Mouse (Mus musculus): ENCODE measurements at regions not wholly inside any gene's neighbourhood (a gene's known extent, or its start where the extent isn't known, plus 50 kb on each side); places are given as distances from the start of the nearest gene placed in this dataset.

GRCm38 (mm10) chr2:57613243-57613642 lies 375.8 kb downstream of the Gpd2 start:
- no peak for DNase-seq (ENCODE audit: low spot score)

- DNase-seq (ENCODE audit: low spot score): no peak
These were observed 377.2 kb downstream of the Gpd2 start for GRCm38 (mm10) chr2:57614587-57614991.

- no peak for DNase-seq (ENCODE audit: low spot score)
These were observed 379.2 kb downstream of the Gpd2 start for GRCm38 (mm10) chr2:57616525-57617225.

- DNase-seq (ENCODE audit: low spot score): no peak
These were observed 379.8 kb downstream of the Gpd2 start for GRCm38 (mm10) chr2:57617258-57617657.

- no peak for DNase-seq (ENCODE audit: low spot score)
These were observed 353.6 kb upstream of the Galnt5 start for GRCm38 (mm10) chr2:57644117-57644516.

GRCm38 (mm10) chr2:57644541-57644940 lies 353.1 kb upstream of the Galnt5 start:
- no peak for DNase-seq (ENCODE audit: low spot score)

- no peak for DNase-seq (ENCODE audit: low spot score)
These were observed 348.7 kb upstream of the Galnt5 start for GRCm38 (mm10) chr2:57649002-57649401.

GRCm38 (mm10) chr2:57657409-57657808 lies 340.3 kb upstream of the Galnt5 start:
- DNase-seq (ENCODE audit: low spot score): no peak

GRCm38 (mm10) chr2:57661838-57662237 lies 335.8 kb upstream of the Galnt5 start:
- DNase-seq (ENCODE audit: low spot score): no peak

GRCm38 (mm10) chr2:57672007-57672643 lies 325.6 kb upstream of the Galnt5 start:
- no peak for DNase-seq (ENCODE audit: low spot score)

- DNase-seq (ENCODE audit: low spot score): no peak
These were observed 307.8 kb upstream of the Galnt5 start for GRCm38 (mm10) chr2:57689877-57690276.

- DNase-seq (ENCODE audit: low spot score): no peak
These were observed 300.5 kb upstream of the Galnt5 start for GRCm38 (mm10) chr2:57696992-57697772.

- peak; percentile 6 for DNase-seq (ENCODE audit: low spot score)
These were observed 299.0 kb upstream of the Galnt5 start for GRCm38 (mm10) chr2:57698659-57699061.

GRCm38 (mm10) chr2:57699226-57699625 lies 298.5 kb upstream of the Galnt5 start:
- no peak for DNase-seq (ENCODE audit: low spot score)

- no peak for DNase-seq (ENCODE audit: low spot score)
These were observed 280.8 kb upstream of the Galnt5 start for GRCm38 (mm10) chr2:57716754-57717510.
